Mouse (Mus musculus): Measurements from ENCODE around the gene Gm44579. TPM values are rescaled to one million over a fixed set of nuclear protein-coding genes. Genes with fewer than 3 reads are reported as not detected.

Gm44579 gene
- not detected for total RNA-seq (2021)
- long read RNA-seq, experiment 1 = 0 reads
- long read RNA-seq, experiment 2 = 0 reads

DNA sequence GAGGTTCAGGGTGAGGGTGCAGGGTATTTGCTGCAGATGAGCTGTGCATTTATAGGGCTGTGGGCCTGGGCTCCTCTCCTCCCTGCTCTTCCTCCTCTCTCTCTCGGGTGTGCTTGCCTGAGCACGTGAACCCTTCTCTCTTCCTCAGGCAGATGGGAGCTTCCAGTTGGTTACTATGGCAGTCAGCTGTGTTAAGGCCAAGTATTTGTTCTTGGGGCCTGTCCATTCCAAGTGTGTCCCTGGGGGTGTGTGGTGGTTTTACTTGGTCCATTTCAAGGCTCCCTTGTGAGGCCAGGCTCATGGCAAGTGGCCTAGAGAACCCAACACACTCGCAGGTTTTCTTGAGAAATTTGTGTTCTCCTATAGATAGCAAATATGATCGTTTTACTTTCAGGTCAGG, at the start of gene Gm44579, which contains the start of gene Olfr287:
Gene Gm44579, minus strand, starts transcription at position 101 of the 400 bp plus-strand sequence.
Gene Olfr287, minus strand, starts transcription at position 180 of the 400 bp plus-strand sequence.
- no peak for DNase-seq

DNA sequence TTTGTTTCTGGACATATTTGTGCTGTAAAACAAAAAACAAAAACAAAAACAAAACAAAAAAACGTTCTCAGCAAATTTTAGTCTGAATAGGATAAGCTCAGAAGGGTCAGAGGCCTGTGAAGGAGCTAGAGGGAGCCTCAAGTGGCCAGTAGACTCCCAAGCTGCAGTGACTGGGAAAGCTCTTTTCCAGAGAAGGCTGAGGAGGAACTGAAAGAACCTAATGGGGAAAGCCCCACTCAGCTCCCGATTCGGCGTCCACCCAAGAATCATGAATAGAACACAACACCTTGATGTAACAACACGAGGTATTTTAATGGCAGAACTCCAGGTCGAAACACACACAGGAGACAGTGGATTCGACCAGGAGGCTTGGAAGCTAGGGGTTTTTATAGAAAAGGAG, 37.0 kb upstream of the Gm44579 start:
- DNase-seq = no peak
- intact Hi-C loops (cut with DNase I) = no loop called here

More for the DNA sequence above, at the start of gene Gm44579, which contains the start of gene Olfr287:
- intact Hi-C loops (cut with DNase I) = no loop called here

DNA sequence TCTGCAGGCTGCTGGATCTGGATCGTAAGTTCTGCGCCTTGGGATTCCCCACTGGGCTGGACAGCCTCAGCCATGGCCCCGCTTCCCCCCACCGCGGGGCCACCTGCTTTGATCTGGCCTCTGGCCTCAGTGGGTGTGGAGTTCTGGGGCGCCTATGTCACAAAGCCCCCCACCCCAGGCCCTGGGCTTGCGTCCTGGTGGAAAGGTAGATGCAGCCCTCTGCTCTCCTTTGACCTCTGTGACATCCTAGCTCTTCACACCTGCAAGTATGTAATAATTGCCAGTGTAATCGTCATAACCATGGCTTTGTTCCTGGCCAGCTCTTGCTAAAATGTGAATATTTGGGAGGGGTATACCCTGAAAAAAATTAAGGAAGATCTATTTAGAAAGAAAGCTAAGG, 36.4 kb upstream of the Gm44579 start, which contains the start of gene H1fnt:
Gene H1fnt, minus strand, starts transcription at position 101 of the 400 bp plus-strand sequence.
- no peak for DNase-seq
- intact Hi-C loops (cut with DNase I) = no loop called here

DNA sequence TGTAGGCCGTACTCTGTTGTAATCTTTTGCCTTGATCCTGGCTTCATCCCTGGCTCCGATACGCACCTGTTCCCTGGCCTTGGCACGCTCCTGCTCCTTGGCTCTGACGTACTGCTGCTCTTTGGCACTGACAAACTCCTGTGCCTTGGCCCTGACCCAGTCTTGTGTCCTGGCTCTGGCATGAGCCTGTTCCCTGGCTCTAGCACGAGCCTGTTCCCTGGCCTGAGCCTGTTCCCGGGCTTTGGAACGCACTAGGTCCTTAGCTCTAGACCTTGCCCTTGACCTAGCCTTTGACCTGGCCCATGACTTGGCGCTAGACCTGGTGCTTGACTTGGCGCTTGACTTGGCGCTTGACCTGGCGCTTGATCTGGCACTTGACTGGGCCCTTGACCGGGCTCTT, 35.5 kb upstream of the Gm44579 start:
- no peak for DNase-seq
- intact Hi-C loops (cut with DNase I) = no loop called here

DNA sequence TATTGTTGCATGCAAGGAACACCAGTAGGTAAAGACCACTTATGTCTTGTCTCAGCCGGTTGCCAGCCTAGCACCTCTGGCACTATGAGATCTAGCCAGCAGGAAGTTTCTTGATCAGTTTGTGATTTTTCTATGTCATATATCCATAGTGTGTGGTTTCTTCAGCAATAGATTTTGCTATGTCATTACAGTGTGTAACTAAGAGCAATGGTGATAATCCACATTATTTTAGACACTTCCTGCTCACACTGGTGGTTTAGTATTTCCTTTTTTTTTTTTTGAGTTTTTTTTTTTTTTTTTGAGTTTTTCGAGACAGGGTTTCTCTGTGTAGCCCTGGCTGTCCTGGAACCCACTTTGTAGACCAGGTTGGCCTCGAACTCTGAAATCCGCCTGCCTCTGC, 14.7 kb upstream of the Gm44579 start:
- intact Hi-C loops (cut with DNase I) = no loop called here
- no peak for DNase-seq

DNA sequence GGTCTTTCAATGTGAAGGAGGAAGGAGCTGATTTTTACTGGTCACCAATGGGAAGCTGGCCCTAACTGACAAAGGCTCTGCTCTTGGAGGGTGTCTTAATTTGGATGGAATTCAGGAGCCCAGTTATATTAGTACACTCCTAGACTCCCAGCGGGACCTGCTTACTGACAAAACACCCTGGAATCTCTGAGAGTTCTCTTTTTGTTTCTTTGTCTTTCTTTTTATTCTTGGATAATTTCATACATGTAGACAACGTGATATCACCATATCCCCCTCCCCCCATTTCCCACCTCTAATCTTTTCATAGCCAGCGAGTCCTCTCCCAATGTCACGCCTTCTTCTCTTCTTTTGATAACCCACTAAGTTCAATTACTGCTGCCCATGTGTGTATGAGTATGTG, 13.6 kb upstream of the Gm44579 start, which contains the start of gene Olfr286:
Gene Olfr286, minus strand, starts transcription at position 101 of the 400 bp plus-strand sequence.
- intact Hi-C loops (cut with DNase I) = no loop called here
- no peak for DNase-seq

DNA sequence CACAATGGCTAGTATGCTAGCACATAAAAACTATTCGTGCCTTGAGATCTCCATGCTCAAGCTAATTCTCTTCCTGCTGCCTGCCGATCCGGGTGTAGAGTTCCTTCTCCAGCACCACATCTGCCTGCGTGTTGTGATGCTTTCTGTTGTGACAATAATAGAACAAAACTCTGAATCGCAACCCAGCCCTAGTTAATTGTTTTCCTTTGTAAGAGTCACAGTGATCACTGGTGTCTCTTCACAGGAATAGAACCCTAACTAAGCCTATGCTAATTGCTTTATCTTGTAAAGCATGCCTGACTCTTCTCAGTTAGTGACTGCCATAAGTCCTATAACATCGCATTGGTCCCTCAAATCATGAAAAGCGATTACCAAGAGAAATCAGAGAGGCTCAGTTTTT, 5.3 kb upstream of the Gm44579 start:
- intact Hi-C loops (cut with DNase I) = no loop called here
- no peak for DNase-seq

DNA sequence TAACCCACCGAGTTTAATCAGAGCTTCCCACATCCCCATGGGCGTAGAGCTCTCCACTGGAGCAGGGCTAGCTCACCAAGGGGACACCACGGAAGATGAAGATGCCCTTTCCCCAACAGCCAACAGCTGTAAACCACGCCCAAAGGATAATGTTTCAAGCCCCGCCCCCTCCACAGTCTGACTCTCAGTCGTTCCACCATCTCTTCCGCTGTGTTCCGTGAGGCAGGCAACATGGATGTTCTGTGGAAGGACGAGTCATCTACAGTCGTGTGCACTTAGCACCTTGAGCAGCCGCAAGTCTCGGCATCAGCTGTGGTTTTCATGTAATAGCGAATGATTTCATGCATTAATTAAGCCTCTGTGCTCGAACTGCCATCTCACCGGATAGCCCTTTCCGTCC, 4.8 kb upstream of the Gm44579 start:
- no peak for DNase-seq
- intact Hi-C loops (cut with DNase I) = no loop called here

DNA sequence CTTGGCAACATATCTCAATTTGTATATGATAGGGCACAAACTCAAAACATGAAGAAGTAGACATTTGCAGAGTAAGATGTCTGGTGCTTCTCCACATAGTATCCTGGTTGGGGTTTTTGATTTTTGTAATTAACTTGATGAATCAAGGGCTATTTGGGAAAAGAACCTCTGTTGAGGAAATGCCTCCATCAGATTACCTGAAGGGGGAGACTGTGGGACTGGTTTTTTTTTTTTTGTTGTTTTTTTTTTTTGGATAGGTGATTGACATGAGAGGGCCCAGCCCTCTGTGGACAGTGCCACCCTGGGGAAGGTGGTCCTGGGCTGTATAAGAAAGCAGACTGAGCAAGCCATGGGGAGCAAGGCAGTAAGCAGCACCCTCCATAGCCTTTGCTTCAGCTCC, 1.6 kb upstream of the Gm44579 start:
- no peak for DNase-seq
- intact Hi-C loops (cut with DNase I) = no loop called here

DNA sequence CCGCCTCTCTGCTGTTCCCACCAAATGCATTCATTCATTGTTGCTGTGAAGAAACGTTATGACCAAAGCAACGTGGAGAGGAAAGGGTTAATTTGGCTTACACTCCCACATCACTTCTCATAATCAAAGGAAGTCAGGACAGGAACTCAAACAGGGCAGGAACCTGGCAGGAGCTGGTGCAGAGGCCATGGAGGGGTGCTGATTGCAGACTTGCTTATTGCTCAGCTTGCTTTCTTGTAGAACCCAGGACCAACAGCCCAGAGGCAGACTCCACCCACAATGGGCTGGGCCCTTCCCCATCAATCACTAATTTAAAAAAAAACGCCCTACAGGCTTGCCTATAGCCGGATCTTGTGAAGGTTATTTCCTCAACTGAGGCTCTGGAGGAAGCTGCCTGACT, 6.6 kb downstream of the Gm44579 start:
- intact Hi-C loops (cut with DNase I) = no loop called here
- DNase-seq = no peak

DNA sequence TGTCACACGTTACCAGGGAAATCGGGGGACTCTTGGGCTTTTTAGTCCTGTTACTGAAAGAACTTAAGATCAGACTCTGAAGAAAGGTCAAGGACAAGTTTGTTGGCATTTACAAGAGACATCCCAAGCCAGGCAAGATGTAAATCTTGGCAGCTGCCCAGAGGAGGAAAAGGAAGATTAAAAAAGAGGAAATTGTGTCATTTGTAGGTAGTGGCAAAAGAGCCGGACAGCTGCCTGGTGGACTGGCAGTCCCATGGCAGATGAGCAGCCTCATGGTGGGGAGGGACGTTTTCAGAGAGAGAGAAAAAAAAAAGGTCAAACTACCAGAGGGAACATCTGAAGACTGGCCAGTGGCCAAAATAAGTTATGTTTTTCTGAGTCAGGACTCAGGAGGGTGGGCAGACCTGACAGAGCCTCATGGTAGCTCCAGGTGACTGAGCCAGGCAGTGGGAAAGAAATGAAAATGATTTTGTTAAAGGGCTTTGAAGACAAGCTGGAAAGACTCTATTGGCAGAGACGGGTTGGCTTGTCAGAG, 7.4 kb downstream of the Gm44579 start:
- intact Hi-C loops (cut with DNase I) = no loop called here
- no peak for DNase-seq

DNA sequence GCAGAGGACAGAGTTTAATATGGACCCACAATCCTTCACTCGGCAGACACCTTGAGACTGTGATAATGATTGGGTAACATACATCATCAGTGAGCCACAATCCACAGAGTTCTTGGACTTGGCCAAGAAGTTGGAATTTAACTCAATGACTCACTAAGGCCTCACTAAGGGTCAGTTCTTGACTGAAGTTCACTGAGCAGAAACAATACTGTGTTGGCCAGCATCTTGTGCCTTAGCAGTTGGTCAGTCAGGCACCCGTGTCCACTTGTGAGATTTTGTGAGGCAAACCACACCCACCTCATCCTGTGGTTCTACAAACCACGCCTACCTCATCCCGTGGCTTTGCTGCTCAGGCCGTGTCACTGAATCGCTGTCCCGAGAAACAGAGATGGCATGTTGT, 11.1 kb downstream of the Gm44579 start:
- no peak for DNase-seq
- intact Hi-C loops (cut with DNase I) = no loop called here

DNA sequence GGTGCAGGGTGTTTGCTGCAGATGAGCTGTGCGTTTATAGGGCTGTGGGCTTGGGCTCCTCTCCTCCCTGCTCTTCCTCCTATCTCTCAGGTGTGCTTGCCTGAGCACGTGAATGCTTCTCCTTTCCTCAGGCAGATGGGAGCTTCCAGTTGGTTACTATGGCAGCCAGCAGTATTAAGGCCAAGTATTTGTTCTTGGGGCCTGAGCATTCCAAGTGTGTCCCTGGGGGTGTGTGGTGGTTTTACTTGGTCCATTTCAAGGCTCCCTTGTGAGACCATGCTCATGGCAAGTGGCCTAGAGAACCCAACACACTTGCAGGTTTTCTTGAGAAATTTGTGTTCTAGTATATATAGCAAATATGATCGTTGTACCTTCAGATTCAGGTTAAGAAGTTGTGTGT, 25.3 kb downstream of the Gm44579 start, which contains the start of gene Olfr288:
Gene Olfr288, minus strand, starts transcription at position 101 of the 400 bp plus-strand sequence.
- DNase-seq = no peak
- intact Hi-C loops (cut with DNase I) = no loop called here

DNA sequence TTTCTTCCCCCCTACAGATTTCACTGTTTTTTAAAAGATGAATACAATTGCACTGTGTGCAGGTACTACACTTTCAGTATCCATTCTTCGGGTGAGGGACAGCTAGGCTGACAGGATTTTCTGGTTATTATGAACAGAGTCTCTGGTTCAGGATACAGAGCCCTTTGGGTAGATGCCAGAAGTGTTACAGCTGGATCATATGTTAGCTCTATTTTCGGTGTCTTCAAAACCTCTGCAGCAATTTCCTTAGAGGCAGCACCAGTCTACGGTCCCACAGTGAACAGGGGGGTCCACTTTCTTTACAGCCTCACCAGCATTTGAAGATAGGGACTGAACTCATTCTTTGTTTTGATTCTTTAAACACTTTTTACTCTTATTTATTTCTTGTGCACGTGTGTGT, 36.3 kb downstream of the Gm44579 start:
- intact Hi-C loops (cut with DNase I) = no loop called here

DNA sequence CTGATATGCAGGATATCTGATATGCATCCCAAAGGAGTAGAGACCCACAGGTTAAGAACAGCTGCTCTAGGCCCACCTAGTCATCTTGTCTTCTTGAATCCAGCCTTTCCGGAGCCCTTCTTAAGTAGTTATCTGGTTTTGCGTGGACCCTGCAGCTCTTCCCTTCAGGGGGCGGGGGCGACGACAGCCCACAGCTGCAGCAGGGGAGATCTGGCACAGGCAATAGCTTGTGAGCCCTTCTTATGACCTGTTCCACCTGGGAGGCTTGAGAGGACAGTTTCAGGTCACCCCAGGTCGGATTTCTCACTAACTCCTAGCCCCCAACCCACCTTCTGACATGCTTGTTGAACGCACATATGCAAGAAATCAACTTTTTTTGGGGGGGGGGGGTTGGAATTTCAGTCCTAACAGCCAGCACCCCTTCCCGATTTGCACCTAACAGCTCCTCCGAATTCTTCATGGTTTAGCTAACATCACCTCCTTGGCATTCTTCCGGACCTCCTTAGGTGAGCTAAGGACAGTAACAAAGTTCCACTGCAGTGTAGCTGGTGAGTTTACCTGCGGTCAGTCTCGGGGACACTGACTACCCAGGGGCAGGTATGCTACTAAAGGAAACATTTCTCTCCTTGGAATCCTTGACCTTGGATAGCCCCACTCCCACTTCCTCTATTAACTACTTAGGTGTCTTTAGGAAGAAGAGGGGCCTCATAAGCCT, 38.8 kb downstream of the Gm44579 start:
- no peak for DNase-seq
- intact Hi-C loops (cut with DNase I) = loop anchor here (2.0 kb wide), 2 partner anchors 115 to 207 kb away; partner anchors contain the start of gene Zfp641

More for the DNA sequence above, 36.3 kb downstream of the Gm44579 start:
- no peak for DNase-seq

DNA sequence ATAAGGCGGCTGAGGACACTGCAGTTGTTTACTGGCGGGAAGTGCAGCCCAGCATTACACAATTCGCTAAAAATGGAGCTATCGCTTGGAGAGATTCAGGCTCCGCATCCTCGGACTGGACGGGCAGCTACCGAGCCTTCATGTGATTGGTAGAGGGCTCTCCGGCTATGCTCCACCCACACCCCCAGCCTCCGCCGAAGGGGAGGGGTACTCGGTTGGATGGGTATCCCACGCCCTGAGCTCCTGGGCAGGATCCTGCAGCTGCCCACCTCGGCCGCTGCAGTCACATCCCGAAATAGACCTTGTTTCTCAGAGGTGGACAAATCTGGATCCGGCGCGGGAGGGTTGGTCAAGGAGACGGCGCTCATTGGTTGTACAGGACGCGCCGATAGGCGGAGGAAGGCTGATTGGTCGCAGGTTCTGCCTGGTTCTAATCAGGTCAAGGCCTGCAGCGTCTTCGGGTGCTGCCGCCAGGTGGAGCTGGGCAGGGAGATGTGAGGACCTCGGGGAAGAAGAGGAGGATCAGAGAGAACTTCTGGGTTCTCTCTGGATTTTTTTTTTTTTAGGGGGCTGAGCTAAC, 39.6 kb downstream of the Gm44579 start:
- intact Hi-C loops (cut with DNase I) = loop anchor here (2.0 kb wide), 1 partner anchor 116 kb away; the partner anchor contains the start of gene Zfp641
- DNase-seq = peak; percentile 88 to 89

DNA sequence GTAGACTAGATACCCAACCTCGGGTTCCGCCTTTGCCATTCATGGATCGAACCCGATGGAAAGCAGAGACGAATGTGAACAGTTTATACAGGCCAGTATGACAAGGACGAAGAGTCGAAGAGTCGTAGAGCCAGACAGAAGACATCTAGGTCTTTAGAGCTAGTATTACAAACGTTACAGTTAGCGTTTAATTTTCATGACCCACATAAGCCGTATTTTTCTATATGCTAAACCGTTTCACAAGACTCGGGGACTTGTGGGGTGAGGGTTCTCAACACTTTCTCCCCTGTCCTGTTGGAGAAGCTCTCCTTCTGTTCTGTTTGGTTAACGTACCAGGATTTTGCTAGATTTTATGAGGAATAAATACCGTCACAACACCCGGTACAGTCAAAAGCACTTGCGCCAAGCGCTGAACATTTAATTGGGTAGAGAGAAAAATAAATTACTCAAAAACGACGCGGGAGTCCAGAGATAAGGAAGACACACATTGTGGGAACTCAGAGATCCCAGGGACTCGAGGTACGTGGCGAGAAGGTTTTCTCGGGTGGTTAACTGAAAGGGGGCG, 40.1 kb downstream of the Gm44579 start:
- intact Hi-C loops (cut with DNase I) = loop anchor here (2.0 kb wide), 1 partner anchor 116 kb away; the partner anchor contains the start of gene Zfp641
- no peak for DNase-seq

DNA sequence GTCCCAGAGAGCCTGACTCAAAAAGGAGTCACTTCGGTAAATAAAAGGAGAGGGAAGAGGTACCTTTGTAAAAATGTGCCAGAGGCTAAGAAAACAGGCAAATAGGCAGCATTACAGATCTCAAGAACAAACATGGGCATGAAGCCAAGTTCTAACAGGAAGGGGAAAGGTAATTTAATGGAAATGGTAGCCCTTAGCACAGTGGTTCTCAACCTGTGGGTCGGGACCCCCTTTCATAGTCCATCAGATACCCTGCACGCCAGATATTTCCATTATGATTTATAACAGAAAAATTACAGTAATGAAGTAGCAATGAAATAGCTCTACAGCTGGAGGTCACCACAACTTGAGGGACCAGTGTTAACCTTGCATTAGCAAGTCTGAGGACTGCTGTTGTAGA, 43.5 kb downstream of the Gm44579 start:
- no peak for DNase-seq
- intact Hi-C loops (cut with DNase I) = loop anchor here (10.0 kb wide), 1 partner anchor 193 kb away; no protein-coding TSS in a partner anchor

DNA sequence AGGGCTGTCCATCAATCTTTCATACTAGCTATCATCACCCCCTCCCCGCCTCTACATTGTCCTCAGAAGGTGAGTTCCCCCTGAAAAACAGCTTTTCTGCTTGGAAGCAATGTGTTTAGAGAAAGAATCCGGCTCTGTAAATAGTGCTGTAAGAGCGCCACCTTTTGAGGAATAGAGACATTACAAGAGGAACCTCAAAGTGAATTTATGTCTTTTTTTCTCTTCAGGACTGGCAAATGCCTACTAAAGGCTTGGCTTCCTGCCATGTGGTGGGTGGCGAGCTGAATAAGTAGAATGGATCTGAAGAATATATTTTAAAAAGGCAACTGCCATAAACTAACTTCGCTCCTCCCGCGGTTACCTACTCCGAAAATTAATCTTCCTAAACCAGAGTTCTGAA, 47.0 kb downstream of the Gm44579 start:
- DNase-seq = no peak
- intact Hi-C loops (cut with DNase I) = loop anchor here (5.0 to 10.0 kb wide), 3 partner anchors 82 to 217 kb away; partner anchors contain the start of genes Pfkm and Senp1

DNA sequence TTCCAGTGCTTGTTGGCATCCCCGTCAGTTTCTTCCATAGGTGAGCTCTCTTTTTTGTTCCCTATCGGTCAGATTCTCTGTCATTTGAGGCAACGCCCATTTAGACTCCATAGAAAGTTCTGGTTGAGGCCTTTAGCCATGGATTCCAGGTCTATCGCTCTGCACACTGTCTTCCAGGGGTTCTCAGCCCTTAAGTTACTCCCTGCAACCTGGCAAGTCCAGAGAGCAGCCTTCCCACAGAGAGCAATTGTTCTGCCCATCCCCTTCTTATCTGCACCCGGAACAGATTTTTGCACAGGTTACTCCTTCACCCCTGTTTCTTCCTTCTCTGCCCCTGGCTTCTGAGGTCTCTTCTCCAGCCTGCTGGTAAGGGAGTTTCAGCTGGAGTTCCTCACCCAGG, 48.7 kb downstream of the Gm44579 start:
- no peak for DNase-seq
- intact Hi-C loops (cut with DNase I) = loop anchor here (5.0 to 10.0 kb wide), 3 partner anchors 80 to 215 kb away; partner anchors contain the start of genes Pfkm and Senp1

DNA sequence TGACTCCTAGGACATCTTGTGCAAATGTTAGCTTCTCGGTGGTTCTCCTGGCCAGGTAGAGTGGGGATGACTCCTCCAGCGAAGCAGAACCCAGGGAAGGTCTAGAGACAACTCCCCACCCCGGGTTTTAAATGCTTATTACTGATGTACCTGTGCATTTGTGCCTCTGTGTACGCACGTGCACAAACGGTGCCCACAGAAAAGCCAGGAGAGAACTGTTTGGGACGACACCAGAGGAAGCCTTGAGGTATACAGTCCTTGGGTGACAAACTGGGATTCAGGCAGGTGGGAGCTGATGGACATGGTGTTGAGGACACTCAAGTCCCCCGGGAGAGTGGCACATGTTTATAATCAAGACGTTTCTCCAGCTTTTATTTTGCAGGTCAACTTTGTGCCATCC, 49.9 kb downstream of the Gm44579 start:
- DNase-seq = no peak
- intact Hi-C loops (cut with DNase I) = loop anchor here (5.0 to 10.0 kb wide), 3 partner anchors 79 to 214 kb away; partner anchors contain the start of genes Pfkm and Senp1
